Mouse (Mus musculus) adrenal gland (tissue): Measurements from ENCODE around the gene Med28.

Experiments used
- intact Hi-C: fragments of 180-260 bp; cut with DNase I; formaldehyde crosslinking; loops from one replicate; pipeline ENCODE4 v1.15.1; 2025
- long read RNA-seq, 2 experiments: library from polyadenylated mRNA; unstranded; transcript quantifications; one replicate each; pipeline ENCODE4 v2.0.0; 2020; ENCODE audit warnings: borderline replicate concordance in 1 of 2; ENCODE audit not compliant: insufficient replicate concordance in 1 of 2

The Med28 gene
- long read RNA-seq, experiment 1, full-length matches to known transcripts: 360 of 361 reads
- long read RNA-seq, experiment 1, partial matches to known transcripts: 0 of 361 reads
- long read RNA-seq, experiment 1, other reads (novel, unspliced or antisense): 1 of 361 reads
- long read RNA-seq, experiment 2, full-length matches to known transcripts: 349 of 353 reads
- long read RNA-seq, experiment 2, partial matches to known transcripts: 0 of 353 reads
- long read RNA-seq, experiment 2, other reads (novel, unspliced or antisense): 4 of 353 reads

DNA sequence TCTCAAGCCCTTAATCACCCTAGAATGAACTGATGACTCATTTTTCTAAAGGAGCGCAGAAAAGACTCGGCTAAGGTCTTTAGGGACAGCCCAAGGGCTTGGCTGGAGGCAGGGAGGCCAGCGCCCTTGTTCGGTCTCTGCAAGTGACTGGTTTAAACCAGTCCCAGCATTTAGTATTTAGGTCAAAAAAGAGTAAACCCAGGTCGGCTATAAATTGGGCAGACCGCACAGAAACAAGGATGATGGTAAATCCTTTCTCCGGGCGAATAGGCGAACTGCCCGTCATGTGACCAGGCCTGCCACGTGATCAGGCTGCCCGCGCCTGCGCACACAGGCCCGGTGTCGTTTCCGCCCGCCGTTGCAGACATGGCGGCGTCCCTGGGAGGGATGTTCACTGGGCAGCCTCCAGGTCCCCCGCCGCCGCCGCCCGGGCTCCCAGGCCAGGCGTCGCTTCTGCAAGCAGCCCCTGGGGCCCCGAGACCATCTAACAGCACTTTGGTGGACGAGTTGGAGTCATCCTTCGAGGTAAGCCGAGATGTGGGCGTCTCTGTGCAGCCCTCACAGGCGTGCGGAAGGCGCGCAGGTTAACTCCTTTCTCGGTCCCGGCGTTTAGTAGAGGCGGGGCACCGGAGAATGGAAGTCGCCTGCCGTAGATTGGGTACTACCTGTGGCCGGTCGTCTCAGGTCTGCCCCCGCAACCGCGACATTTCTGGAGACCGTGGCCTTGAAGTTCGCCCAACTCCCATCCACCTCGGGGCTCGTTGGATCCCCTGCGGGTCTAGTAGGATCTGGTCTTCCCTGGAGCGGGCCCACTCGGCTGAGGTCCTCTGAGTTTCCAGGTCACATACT lies at the start of gene Med28:
TSS of gene Med28 (plus strand) at position 270 of the 849 bp plus-strand sequence.
- intact Hi-C loops: loop anchor here (2.0 kb wide), 1 partner anchor 69 kb away; the partner anchor contains the start of gene Qdpr

- intact Hi-C loops: loop anchor here (5.0 kb wide), 1 partner anchor 874 kb away; no protein-coding TSS in a partner anchor
Observed at GRCm38 (mm10) chr5:45472880-45473450, 47.1 kb upstream of the Med28 start.

GRCm38 (mm10) chr5:45473521-45473920 lies 46.5 kb upstream of the Med28 start:
- intact Hi-C loops: loop anchor here (5.0 kb wide), 1 partner anchor 874 kb away; no protein-coding TSS in a partner anchor

DNA sequence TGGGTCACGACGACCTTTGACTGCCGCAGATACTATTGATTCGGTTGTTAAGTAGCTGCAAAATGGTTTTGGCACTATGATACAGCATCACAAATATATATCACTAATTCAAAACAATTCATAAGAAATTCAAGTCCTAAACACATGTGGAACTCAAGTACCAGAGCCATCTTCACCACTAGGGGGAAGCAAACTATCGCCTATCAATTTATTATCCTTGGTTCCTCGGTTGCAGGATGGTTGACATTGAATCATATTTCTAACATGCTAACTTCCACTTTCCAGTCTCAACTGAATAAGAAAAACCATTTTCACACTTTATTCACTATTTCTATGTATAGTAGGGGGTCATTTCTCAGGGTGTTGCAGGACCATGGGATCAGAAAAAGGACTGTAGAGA lies 45.8 kb upstream of the Med28 start:
- intact Hi-C loops: loop anchor here (2.0 to 5.0 kb wide), 3 partner anchors 61 to 873 kb away; partner anchors contain the start of gene Ncapg

- intact Hi-C loops: loop anchor here (2.0 to 5.0 kb wide), 3 partner anchors 60 to 873 kb away; partner anchors contain the start of gene Ncapg
Observed at GRCm38 (mm10) chr5:45474758-45475157, 45.3 kb upstream of the Med28 start.

GRCm38 (mm10) chr5:45475771-45476170 lies 44.3 kb upstream of the Med28 start:
- intact Hi-C loops: loop anchor here (2.0 kb wide), 2 partner anchors 59 to 193 kb away; partner anchors contain the start of gene Ncapg

DNA sequence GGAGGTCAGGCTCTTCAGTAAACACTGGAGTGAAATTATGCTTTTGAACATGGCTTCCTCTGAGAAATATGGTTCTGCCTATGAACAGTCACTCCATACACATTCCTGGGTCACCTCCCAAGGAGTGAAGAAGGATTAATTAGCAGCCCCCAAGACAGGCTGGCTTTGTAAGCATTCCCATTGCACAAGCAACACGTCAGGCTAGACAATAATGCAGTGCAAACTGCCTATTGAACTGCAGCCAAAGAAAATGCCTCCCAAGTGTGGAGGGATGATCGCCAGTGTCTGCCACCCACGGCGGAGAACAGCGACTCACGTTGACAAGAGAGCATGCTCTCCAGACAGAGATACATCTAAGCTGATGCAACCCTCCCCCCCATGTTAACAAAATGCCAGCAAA lies 43.7 kb upstream of the Med28 start:
- intact Hi-C loops: no loop called here

- intact Hi-C loops: no loop called here
Observed at GRCm38 (mm10) chr5:45477601-45478000, 42.4 kb upstream of the Med28 start.

GRCm38 (mm10) chr5:45480066-45480465 lies 40.0 kb upstream of the Med28 start:
- intact Hi-C loops: no loop called here

GRCm38 (mm10) chr5:45481125-45481524 lies 38.9 kb upstream of the Med28 start:
- intact Hi-C loops: no loop called here

DNA sequence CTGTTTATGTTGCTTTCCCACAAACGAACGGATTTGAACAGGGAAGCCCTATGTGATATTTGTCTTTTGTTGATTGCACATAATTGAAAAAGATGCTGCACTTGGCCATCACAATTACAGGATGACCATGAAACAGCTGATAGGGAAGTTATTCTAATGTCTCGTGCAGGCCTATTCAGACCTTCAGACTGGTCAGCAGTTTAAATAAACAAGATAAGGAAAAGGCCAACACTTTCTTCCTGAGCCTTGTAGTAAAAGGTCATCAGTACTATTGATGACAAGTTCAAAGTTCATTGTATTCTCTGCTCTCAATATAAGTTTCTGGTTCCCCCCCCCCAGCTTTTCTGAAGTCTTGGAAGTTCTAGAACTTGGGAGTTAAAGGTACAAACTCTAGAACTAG lies 37.4 kb upstream of the Med28 start:
- intact Hi-C loops: no loop called here

DNA sequence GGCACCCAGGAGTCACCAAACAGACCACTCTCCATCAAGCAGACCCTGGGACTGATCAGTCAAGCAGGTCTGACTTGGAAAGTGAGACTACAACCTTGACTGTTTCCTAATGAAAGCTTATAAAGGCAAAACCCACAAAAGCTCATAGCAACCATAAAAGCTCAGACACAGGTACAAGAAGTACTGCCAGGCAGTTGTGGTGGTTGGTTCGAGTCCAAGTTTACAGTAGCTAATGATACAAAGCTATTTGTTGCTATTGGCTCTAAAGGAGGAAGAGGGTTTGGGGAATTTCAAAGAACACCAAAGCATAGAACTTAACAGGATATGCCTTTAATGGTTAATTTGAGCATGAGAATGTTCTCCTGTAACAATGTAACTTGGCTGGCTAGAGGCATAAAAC lies 36.4 kb upstream of the Med28 start:
- intact Hi-C loops: no loop called here

DNA sequence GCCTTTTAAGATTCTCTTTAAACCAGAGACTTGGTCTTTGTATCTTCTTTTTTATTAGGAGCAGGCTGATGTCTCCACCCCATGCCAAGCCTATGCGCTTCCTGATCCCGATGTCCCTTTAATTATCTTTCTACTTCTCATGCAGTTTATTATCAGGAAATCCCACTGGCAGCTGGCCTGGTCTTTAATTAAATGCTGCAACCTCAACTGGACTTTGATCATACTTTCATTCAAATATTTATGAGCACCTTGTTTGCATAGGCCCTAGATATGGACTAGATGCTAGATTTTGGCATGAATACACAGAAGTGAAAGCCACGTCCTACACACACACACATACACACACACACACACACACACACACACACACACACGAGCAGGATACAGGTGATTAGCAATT lies 28.3 kb upstream of the Med28 start:
- intact Hi-C loops: loop anchor here (5.0 kb wide), 2 partner anchors 36 to 39 kb away; partner anchors contain the start of genes Clrn2 and Qdpr

GRCm38 (mm10) chr5:45493191-45494092 lies 26.6 kb upstream of the Med28 start, which contains the start of gene Lap3:
TSS of gene Lap3 (plus strand) at chr5:45493374.
- intact Hi-C loops: loop anchor here (5.0 kb wide), 2 partner anchors 34 to 41 kb away; partner anchors contain the start of genes Clrn2 and Qdpr

DNA sequence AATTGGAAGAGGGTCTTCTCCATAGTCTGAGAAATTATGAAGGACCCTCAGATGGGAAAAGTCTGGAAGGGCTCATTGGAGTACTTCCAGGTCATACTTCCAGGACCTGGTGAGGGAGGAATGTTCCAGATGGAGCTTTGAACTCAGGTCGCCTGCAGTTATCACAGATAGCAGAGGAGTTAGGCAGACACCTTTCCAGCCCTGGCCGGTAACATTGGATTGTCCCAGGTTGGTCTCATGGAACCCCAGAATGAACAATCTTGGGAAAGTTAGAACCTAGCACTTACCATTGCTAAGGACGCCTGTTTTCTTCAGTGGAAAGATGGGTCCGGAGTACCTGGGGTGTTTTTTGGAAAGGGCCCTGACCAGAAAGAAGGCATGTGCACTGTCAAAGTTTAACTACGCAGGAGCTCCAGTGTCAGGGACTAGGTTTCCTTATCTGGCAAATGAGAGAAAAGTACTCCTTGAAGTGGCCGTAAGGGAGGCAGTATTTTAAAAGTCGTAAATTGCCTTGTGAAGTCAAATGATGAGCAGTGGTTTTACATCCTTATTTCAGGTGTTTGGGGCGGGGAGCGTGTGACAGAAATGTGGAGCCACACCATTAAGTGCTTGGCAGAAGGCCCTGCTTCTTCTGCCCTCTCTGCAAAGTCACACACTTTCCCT lies 25.8 kb upstream of the Med28 start:
- intact Hi-C loops: loop anchor here (5.0 kb wide), 2 partner anchors 33 to 42 kb away; partner anchors contain the start of genes Clrn2 and Qdpr

DNA sequence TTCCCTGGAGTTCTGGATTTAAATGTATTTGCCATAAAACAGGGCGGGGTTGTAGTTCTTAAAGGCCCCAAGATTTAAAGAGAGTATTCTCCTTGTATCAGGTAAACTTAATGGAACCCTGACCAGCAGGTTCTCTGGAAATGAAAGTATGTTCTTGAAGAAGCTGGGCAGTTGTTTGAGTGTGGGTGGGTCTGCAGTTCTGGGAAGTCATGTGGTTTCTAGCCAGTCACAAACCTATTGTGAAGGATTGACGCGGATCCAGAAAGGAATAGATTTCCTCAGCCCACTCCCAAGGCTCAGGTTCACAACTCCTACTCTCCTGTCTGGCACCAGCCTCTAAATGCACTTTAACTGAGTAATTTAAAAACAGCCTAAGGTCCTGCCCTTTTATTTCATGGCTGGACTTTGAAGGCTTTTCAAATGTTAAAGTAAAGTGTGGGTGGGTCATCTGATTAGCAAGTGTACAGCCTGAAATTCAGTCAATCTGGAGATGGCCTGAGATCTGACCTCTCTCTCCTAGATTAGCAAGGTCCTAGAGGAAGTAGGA lies 24.5 kb upstream of the Med28 start:
- intact Hi-C loops: no loop called here

GRCm38 (mm10) chr5:45496042-45496441 lies 24.0 kb upstream of the Med28 start:
- intact Hi-C loops: no loop called here

DNA sequence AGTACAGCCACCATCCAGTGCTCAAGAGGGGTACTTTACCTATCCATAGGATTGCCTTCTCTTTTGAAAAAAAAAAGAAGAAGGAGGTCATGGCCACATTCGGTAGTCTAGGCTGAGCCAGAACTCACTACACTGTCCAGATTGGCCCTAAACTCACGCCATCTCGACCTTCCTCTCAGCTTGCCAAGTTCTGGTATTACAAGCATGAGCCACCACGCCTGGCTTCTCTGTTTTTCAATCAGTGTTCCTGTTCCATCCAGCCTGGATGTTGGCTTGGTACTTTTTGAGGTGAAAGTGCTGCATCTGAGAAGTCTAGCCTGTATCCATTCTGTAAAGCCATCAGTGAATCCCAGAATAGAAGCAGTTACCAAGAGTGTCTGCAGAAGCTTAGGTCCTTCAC lies 23.6 kb upstream of the Med28 start:
- intact Hi-C loops: no loop called here

DNA sequence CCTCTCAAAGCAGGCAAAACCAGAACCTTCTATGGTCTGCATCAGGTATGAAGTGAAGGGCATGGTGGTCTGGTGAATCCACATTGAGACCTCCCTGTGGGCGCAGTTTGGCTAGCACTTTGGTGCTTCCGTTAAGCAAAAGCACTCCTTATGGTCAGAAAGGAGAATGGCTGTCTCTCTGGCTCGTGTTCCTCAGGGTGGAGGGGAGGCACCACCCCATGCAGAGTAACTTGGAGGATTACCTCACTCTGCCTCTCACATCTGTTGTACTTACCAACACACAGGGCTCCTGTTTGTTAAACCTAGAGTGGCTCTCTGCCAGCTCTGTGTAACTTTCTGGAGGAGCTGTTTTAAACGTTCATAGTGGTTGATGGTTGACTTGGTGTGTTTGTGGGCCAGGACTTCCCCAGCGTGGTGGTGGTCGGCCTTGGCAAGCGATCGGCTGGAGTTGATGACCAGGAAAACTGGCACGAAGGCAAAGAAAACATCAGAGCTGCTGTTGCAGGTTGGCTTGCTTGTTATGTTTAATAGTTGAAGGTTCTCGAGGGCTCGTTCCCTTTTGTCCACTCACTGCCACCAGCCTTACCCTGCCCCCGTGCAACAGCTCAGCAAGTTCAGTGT lies 23.0 kb upstream of the Med28 start:
- intact Hi-C loops: no loop called here
